Mouse (Mus musculus): ENCODE data around the gene Megf8. TPM values are rescaled to one million over a fixed set of nuclear protein-coding genes. Genes with fewer than 3 reads are reported as not detected.

Megf8 gene
- polyA plus RNA-seq, 1 experiment from 2014 or later: 13.0 TPM

DNA sequence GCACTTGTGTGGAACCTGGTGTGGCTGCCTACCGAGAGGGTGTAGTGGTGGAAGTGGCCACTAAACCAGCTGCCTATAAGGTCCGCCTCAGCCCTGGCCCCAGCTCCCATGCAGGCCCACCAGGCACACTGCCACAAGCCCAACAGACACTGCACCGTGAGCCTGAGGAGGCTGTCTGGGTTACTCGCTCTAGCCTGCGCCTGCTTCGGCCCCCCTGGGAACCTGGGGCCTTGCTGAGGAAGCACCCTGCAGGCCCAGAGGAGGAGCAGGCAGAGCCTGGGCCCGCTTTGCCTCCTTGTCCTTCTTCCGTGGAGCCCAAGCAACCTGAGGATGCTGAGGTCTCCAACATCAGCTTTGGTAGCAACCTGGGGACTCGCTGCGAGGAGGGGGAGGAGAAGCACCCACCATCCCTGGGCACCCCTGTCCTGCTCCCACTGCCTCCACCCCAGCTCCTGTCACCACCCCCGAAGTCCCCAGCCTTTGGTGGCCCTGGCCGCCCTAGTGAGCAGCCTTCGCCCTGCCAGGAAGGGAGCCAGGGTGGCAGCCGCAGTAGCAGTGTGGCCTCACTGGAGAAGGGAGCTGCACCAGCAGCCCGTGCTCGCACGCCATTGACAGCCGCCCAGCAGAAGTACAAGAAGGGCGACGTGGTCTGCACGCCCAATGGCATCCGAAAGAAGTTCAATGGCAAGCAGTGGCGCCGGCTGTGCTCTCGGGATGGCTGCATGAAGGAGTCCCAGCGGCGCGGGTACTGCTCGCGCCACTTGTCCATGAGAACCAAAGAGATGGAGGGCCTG, 45.1 kb upstream of the Megf8 start:
- no peak for ATAC-seq (ENCODE audit: insufficient number of reproducible peaks, insufficient read depth, low FRiP score, low read depth)
- Histone ChIP-seq H3K9ac (replicated peaks; ENCODE audit: low read depth, low read length) (no peak overlapping the region), H3K9me3 (ENCODE audit: control insufficient read depth, low read depth, low read length) (no peaks in the 10 kb centered on the region), H3K4me3 (ENCODE audit: low read depth, low read length) (no peak overlapping the region), H3K4me2 (replicated peaks; ENCODE audit: low read depth, low read length) (no peak overlapping the region), H3K4me1 (ENCODE audit: control insufficient read depth, insufficient read depth, low read length) (peaks cover 30% of the 10 kb centered on the region), H3K36me3 (ENCODE audit: control insufficient read depth, insufficient read depth, low read length) (peaks cover 17% of the 10 kb centered on the region), H3K27me3 (ENCODE audit: control insufficient read depth, insufficient read depth, low read length) (no peaks in the 10 kb centered on the region), H3K27ac (ENCODE audit: low read length) (no peak overlapping the region)
- 87% methylated on average over 30 of the region's 30 CpGs for WGBS

- no peak for ATAC-seq (ENCODE audit: insufficient number of reproducible peaks, insufficient read depth, low FRiP score, low read depth)
- Histone ChIP-seq H3K27ac (ENCODE audit: low read length) (no peak overlapping the region), H3K9ac (replicated peaks; ENCODE audit: low read depth, low read length) (no peak overlapping the region), H3K36me3 (ENCODE audit: control insufficient read depth, insufficient read depth, low read length) (peaks cover 17% of the 10 kb centered on the region), H3K27me3 (ENCODE audit: control insufficient read depth, insufficient read depth, low read length) (no peaks in the 10 kb centered on the region), H3K4me1 (ENCODE audit: control insufficient read depth, insufficient read depth, low read length) (peaks cover 37% of the 10 kb centered on the region), H3K4me2 (replicated peaks; ENCODE audit: low read depth, low read length) (no peak overlapping the region), H3K9me3 (ENCODE audit: control insufficient read depth, low read depth, low read length) (no peaks in the 10 kb centered on the region), H3K4me3 (ENCODE audit: low read depth, low read length) (no peak overlapping the region)
- WGBS: 86% methylated on average over 38 of the region's 38 CpGs
Measured at GRCm38 (mm10) chr7:25272445-25273258, 44.3 kb upstream of the Megf8 start.

- H3K4me1 ChIP-seq (ENCODE audit: control insufficient read depth, insufficient read depth, low read length): peaks cover 41% of the 10 kb centered on the region
- 87% methylated on average over 22 of the region's 22 CpGs for WGBS
Measured at GRCm38 (mm10) chr7:25273259-25274241, 43.4 kb upstream of the Megf8 start.

DNA sequence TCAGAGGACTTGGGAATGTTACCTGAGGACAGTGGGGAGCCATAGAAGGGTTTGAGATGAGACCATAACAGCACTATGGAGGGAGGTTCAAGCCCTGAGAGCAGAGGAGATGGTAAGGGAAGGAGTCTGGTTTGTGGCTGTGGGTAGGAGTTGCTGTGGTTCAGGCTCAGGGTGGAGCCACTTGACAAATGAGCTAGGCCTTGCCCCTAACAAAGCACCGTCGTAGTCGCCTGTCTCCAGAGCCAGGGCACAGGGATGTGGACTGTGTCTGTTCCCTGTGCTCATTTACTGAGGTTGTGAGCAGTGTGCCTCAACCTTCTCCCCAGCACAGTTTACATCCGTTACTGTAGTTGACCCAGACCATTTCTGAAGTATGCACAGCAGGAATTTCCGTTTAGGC, 42.4 kb upstream of the Megf8 start:
- ATAC-seq (ENCODE audit: insufficient number of reproducible peaks, insufficient read depth, low FRiP score, low read depth): no peak
- Histone ChIP-seq H3K9me3 (ENCODE audit: control insufficient read depth, low read depth, low read length) (no peaks in the 10 kb centered on the region), H3K9ac (replicated peaks; ENCODE audit: low read depth, low read length) (no peak overlapping the region), H3K4me3 (ENCODE audit: low read depth, low read length) (no peak overlapping the region), H3K4me2 (replicated peaks; ENCODE audit: low read depth, low read length) (no peak overlapping the region), H3K27me3 (ENCODE audit: control insufficient read depth, insufficient read depth, low read length) (no peaks in the 10 kb centered on the region), H3K36me3 (ENCODE audit: control insufficient read depth, insufficient read depth, low read length) (peaks cover 17% of the 10 kb centered on the region), H3K27ac (ENCODE audit: low read length) (no peak overlapping the region), H3K4me1 (ENCODE audit: control insufficient read depth, insufficient read depth, low read length) (peaks cover 33% of the 10 kb centered on the region)
- WGBS: 27% methylated on average over 5 of the region's 5 CpGs

More at GRCm38 (mm10) chr7:25273259-25274241, 43.4 kb upstream of the Megf8 start:
- no peaks in the 10 kb centered on the region for H3K9me3 ChIP-seq (ENCODE audit: control insufficient read depth, low read depth, low read length)
- no peak overlapping the region for H3K27ac ChIP-seq (ENCODE audit: low read length)
- no peak overlapping the region for H3K9ac ChIP-seq (replicated peaks; ENCODE audit: low read depth, low read length)
- ATAC-seq (ENCODE audit: insufficient number of reproducible peaks, insufficient read depth, low FRiP score, low read depth): no peak
- no peak overlapping the region for H3K4me2 ChIP-seq (replicated peaks; ENCODE audit: low read depth, low read length)
- H3K36me3 ChIP-seq (ENCODE audit: control insufficient read depth, insufficient read depth, low read length): peaks cover 17% of the 10 kb centered on the region
- no peak overlapping the region for H3K4me3 ChIP-seq (ENCODE audit: low read depth, low read length)
- no peaks in the 10 kb centered on the region for H3K27me3 ChIP-seq (ENCODE audit: control insufficient read depth, insufficient read depth, low read length)

DNA sequence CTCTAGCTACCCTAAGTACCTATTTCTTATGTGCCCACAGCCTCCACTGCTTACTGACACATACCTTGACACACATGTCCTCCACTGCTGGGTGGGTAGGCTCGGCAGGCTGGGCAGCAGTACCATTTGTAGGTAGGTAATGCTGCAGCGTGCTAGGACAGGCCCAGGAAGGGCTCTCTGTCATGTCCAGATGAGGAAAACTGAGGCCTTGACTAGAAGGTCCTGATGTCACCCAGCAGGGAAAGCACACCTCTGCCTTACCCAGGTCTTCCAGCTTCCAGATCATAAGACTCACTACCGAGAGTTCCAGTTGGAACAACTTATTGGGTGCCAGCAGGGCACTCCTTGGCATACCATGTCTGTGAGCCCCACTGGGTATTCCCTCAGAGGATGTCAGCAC, 42.0 kb upstream of the Megf8 start:
- Histone ChIP-seq H3K27me3 (ENCODE audit: control insufficient read depth, insufficient read depth, low read length) (no peaks in the 10 kb centered on the region), H3K4me3 (ENCODE audit: low read depth, low read length) (no peak overlapping the region), H3K4me1 (ENCODE audit: control insufficient read depth, insufficient read depth, low read length) (peaks cover 33% of the 10 kb centered on the region), H3K9me3 (ENCODE audit: control insufficient read depth, low read depth, low read length) (no peaks in the 10 kb centered on the region), H3K9ac (replicated peaks; ENCODE audit: low read depth, low read length) (no peak overlapping the region), H3K4me2 (replicated peaks; ENCODE audit: low read depth, low read length) (no peak overlapping the region), H3K36me3 (ENCODE audit: control insufficient read depth, insufficient read depth, low read length) (peaks cover 17% of the 10 kb centered on the region), H3K27ac (ENCODE audit: low read length) (peak overlapping the region; percentile 99; the same call in 1 of the 2 replicates)
- no peak for ATAC-seq (ENCODE audit: insufficient number of reproducible peaks, insufficient read depth, low FRiP score, low read depth)
- WGBS: 78% methylated on average over 3 of the region's 3 CpGs

DNA sequence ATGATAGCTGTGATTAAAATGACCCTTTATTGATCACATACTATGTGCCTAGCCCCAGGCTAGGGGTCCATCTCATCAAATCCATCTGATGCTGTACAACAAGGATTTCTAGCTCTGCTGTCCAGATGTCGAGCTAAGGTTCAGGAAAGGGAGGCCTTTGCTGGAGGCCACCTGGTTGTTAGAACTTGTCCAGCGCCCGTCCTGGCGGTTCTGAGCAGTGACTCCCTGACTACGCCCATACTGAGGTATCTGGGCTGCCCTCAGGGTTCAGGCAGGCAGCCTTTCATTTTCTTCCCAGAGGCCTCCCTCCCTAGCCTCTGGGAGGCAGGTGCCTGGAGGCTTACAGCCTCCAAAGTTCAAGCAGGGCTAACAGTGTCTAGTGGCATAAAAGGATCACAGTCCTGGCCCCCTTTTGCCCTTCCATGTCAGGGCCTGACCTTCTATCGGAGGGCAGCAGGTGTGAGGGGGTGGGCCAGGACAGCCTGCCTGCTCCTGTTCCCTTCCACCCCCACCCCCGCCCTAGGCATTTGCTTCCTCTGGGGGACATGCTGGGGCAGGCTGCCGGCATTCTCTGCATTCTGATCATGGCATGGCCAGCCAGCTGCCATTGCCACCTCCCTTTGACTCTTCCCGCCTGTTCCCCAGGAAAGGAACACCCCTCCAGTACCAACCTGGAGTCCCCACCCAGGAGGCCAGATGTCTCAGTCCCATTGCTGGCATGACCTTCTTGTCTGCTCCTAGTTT, 41.2 kb upstream of the Megf8 start:
- 48% methylated on average over 9 of the region's 9 CpGs for WGBS
- H3K4me2 ChIP-seq (replicated peaks; ENCODE audit: low read depth, low read length): no peak overlapping the region
- H3K27me3 ChIP-seq (ENCODE audit: control insufficient read depth, insufficient read depth, low read length): no peaks in the 10 kb centered on the region
- no peak for ATAC-seq (ENCODE audit: insufficient number of reproducible peaks, insufficient read depth, low FRiP score, low read depth)
- H3K4me1 ChIP-seq (ENCODE audit: control insufficient read depth, insufficient read depth, low read length): peaks cover 40% of the 10 kb centered on the region
- H3K9me3 ChIP-seq (ENCODE audit: control insufficient read depth, low read depth, low read length): no peaks in the 10 kb centered on the region
- H3K9ac ChIP-seq (replicated peaks; ENCODE audit: low read depth, low read length): no peak overlapping the region
- no peak overlapping the region for H3K4me3 ChIP-seq (ENCODE audit: low read depth, low read length)
- peak overlapping the region; percentile 99 for H3K27ac ChIP-seq (ENCODE audit: low read length)
- H3K36me3 ChIP-seq (ENCODE audit: control insufficient read depth, insufficient read depth, low read length): peaks cover 17% of the 10 kb centered on the region

- Histone ChIP-seq H3K4me3 (ENCODE audit: low read depth, low read length) (peak overlapping the region; percentile 86), H3K36me3 (ENCODE audit: control insufficient read depth, insufficient read depth, low read length) (peaks cover 8% of the 10 kb centered on the region), H3K4me1 (ENCODE audit: control insufficient read depth, insufficient read depth, low read length) (peaks cover 48% of the 10 kb centered on the region), H3K4me2 (replicated peaks; ENCODE audit: low read depth, low read length) (peak overlapping the region; percentile 71), H3K9ac (replicated peaks; ENCODE audit: low read depth, low read length) (peak overlapping the region; percentile 40), H3K27me3 (ENCODE audit: control insufficient read depth, insufficient read depth, low read length) (no peaks in the 10 kb centered on the region), H3K9me3 (ENCODE audit: control insufficient read depth, low read depth, low read length) (no peaks in the 10 kb centered on the region), H3K27ac (ENCODE audit: low read length) (peak overlapping the region; percentile 99)
- no peak for ATAC-seq (ENCODE audit: insufficient number of reproducible peaks, insufficient read depth, low FRiP score, low read depth)
- WGBS: 66% methylated on average over 4 of the region's 4 CpGs
Measured at GRCm38 (mm10) chr7:25277405-25277804, 39.6 kb upstream of the Megf8 start.
